Mouse (Mus musculus) embryo, embryonic 9.5 days (tissue): ENCODE measurements around the gene Apol7a.
A peak's percentile ranks its signal among the peaks of the same experiment; 100 is the strongest.

ENCODE experiments used
- DNase-seq: peaks from one replicate; pipeline ENCODE4 v3.0.0-alpha.2; 2017; ENCODE audit errors: extremely low spot score

Apol7a gene

GRCm38 (mm10) chr15:77344127-77345125 lies 54.5 kb downstream of the Apol7a start:
- DNase-seq: no peak

- peak; percentile 89 for DNase-seq
Measured at GRCm38 (mm10) chr15:77343527-77344091, 55.3 kb downstream of the Apol7a start.

- DNase-seq: no peak
Measured at GRCm38 (mm10) chr15:77342962-77343526, 55.9 kb downstream of the Apol7a start.

GRCm38 (mm10) chr15:77342005-77342404 lies 56.9 kb downstream of the Apol7a start:
- DNase-seq: no peak

- DNase-seq: no peak
Measured at GRCm38 (mm10) chr15:77340581-77340980, 58.3 kb downstream of the Apol7a start.

GRCm38 (mm10) chr15:77338924-77339429 lies 59.9 kb downstream of the Apol7a start:
- no peak for DNase-seq

- DNase-seq: no peak
Measured at GRCm38 (mm10) chr15:77338451-77338850, 60.5 kb downstream of the Apol7a start.
